Mouse (Mus musculus) liver, embryonic 16.5 days (tissue): ENCODE measurements at regions not wholly inside any gene's neighbourhood (a gene's known extent, or its start where the extent isn't known, plus 50 kb on each side); places are given as distances from the start of the nearest gene placed in this dataset.

Source experiments
- ATAC-seq: fragments of 200-750 bp; cut with Nextera tagmentation; 2 replicates; pipeline ENCODE4 v1.8.0; 2017; ENCODE audit warnings: low read depth, mild to moderate bottlenecking, moderate number of reproducible peaks, moderate library complexity
- H3K27ac ChIP-seq: fragments of 300-500 bp; sonication (generic); 2 replicates; pipeline ENCODE4 v1.5.1; 2014; ENCODE audit warnings: mild to moderate bottlenecking, low read length
- H3K27me3 ChIP-seq: fragments of 300-500 bp; sonication (generic); 2 replicates; pipeline ENCODE4 v1.6.1; 2014; ENCODE audit warnings: low read depth, low read length, mixed read lengths; ENCODE audit not compliant: control insufficient read depth, insufficient read depth
- H3K36me3 ChIP-seq: fragments of 300-500 bp; sonication (generic); 2 replicates; pipeline ENCODE4 v1.6.1; 2014; ENCODE audit warnings: mild to moderate bottlenecking; ENCODE audit not compliant: control insufficient read depth, insufficient read depth
- H3K4me1 ChIP-seq: fragments of 300-500 bp; sonication (generic); 2 replicates; pipeline ENCODE4 v1.6.1; 2014; ENCODE audit warnings: low read depth, low read length, mixed read lengths; ENCODE audit not compliant: control insufficient read depth
- H3K4me2 ChIP-seq: fragments of 300-500 bp; sonication (generic); 2 replicates; pipeline ENCODE4 v1.6.1; 2014; ENCODE audit warnings: low read depth, low read length, mixed read lengths
- H3K4me3 ChIP-seq: fragments of 300-500 bp; sonication (generic); 2 replicates; pipeline ENCODE4 v1.5.1; 2014; ENCODE audit warnings: low read depth, mild to moderate bottlenecking, low read length
- H3K9ac ChIP-seq: fragments of 300-500 bp; sonication (generic); 2 replicates; pipeline ENCODE4 v1.6.1; 2014; ENCODE audit warnings: low read depth, low read length
- H3K9me3 ChIP-seq: fragments of 300-500 bp; sonication (generic); replicated peaks from 2 replicates; pipeline ENCODE4 v1.6.1; 2016; ENCODE audit warnings: low read length; ENCODE audit not compliant: control insufficient read depth
- WGBS: fragments of 180-500 bp; shearing (Covaris S2); extraction: QIAGEN DNeasy Blood & Tissue Kit; methylation state at CpG from one replicate; pipeline ENCODE4 v1.1.7; 2014; ENCODE audit not compliant: insufficient replicate concordance; 5-methylcytosine and 5-hydroxymethylcytosine counted together

GRCm38 (mm10) chr10:8972789-8973551, 87.1 kb upstream of the Sash1 start:
- WGBS, result 64% methylated on average over 8 of the region's 8 CpGs
- Histone ChIP-seq H3K4me2 (no peak overlapping the region), H3K4me1 (no peaks in the 10 kb centered on the region), H3K27ac (no peak overlapping the region), H3K4me3 (no peak overlapping the region), H3K27me3 (no peaks in the 10 kb centered on the region), H3K9me3 (no peaks in the 10 kb centered on the region), H3K9ac (no peak overlapping the region), H3K36me3 (no peaks in the 10 kb centered on the region)
- no peak for ATAC-seq

- no peak overlapping the region for H3K27ac ChIP-seq
- H3K4me3 ChIP-seq, result no peak overlapping the region
- no peak overlapping the region for H3K9ac ChIP-seq
- no peaks in the 10 kb centered on the region for H3K36me3 ChIP-seq
- no peaks in the 10 kb centered on the region for H3K9me3 ChIP-seq
- H3K4me1 ChIP-seq, result no peaks in the 10 kb centered on the region
- no peak for ATAC-seq
- H3K4me2 ChIP-seq, result no peak overlapping the region
- WGBS, result 64% methylated on average over 3 of the region's 3 CpGs
- no peaks in the 10 kb centered on the region for H3K27me3 ChIP-seq
These were observed 84.9 kb upstream of the Sash1 start for GRCm38 (mm10) chr10:8970807-8971206.

GRCm38 (mm10) chr10:8969586-8969985, 83.7 kb upstream of the Sash1 start:
- H3K4me1 ChIP-seq, result no peaks in the 10 kb centered on the region
- no peaks in the 10 kb centered on the region for H3K36me3 ChIP-seq
- no peak overlapping the region for H3K9ac ChIP-seq
- no peak overlapping the region for H3K27ac ChIP-seq
- no peaks in the 10 kb centered on the region for H3K9me3 ChIP-seq
- H3K27me3 ChIP-seq, result no peaks in the 10 kb centered on the region
- H3K4me2 ChIP-seq, result no peak overlapping the region
- H3K4me3 ChIP-seq, result no peak overlapping the region
- ATAC-seq, result no peak

GRCm38 (mm10) chr10:8969016-8969415, 83.1 kb upstream of the Sash1 start:
- Histone ChIP-seq H3K4me1 (no peaks in the 10 kb centered on the region), H3K36me3 (no peaks in the 10 kb centered on the region), H3K9me3 (no peaks in the 10 kb centered on the region), H3K9ac (no peak overlapping the region), H3K4me3 (no peak overlapping the region), H3K4me2 (no peak overlapping the region), H3K27ac (no peak overlapping the region), H3K27me3 (no peaks in the 10 kb centered on the region)
- no peak for ATAC-seq
- WGBS, result 54% methylated on average over 5 of the region's 5 CpGs

- no peak overlapping the region for H3K4me2 ChIP-seq
These were observed 82.5 kb upstream of the Sash1 start for GRCm38 (mm10) chr10:8968276-8968923.

GRCm38 (mm10) chr10:8962921-8963320, 77.1 kb upstream of the Sash1 start:
- no peak for ATAC-seq
- no peaks in the 10 kb centered on the region for H3K9me3 ChIP-seq
- 55% methylated on average over 5 of the region's 5 CpGs for WGBS

More at GRCm38 (mm10) chr10:8968276-8968923, 82.5 kb upstream of the Sash1 start:
- H3K36me3 ChIP-seq, result no peaks in the 10 kb centered on the region
- no peak overlapping the region for H3K27ac ChIP-seq
- H3K9ac ChIP-seq, result no peak overlapping the region
- H3K4me3 ChIP-seq, result no peak overlapping the region
- H3K27me3 ChIP-seq, result no peaks in the 10 kb centered on the region
- 43% methylated on average over 8 of the region's 8 CpGs for WGBS
- ATAC-seq, result no peak
- H3K4me1 ChIP-seq, result no peaks in the 10 kb centered on the region
- H3K9me3 ChIP-seq, result no peaks in the 10 kb centered on the region

GRCm38 (mm10) chr10:8960964-8961675, 75.2 kb upstream of the Sash1 start:
- no peaks in the 10 kb centered on the region for H3K9me3 ChIP-seq
- H3K4me1 ChIP-seq, result no peaks in the 10 kb centered on the region
- H3K4me3 ChIP-seq, result no peak overlapping the region
- WGBS, result 64% methylated on average over 10 of the region's 10 CpGs
- H3K4me2 ChIP-seq, result no peak overlapping the region
- ATAC-seq, result no peak
- no peaks in the 10 kb centered on the region for H3K36me3 ChIP-seq
- H3K9ac ChIP-seq, result no peak overlapping the region
- no peaks in the 10 kb centered on the region for H3K27me3 ChIP-seq
- no peak overlapping the region for H3K27ac ChIP-seq

More at GRCm38 (mm10) chr10:8962921-8963320, 77.1 kb upstream of the Sash1 start:
- no peak overlapping the region for H3K4me3 ChIP-seq
- H3K9ac ChIP-seq, result no peak overlapping the region
- H3K36me3 ChIP-seq, result no peaks in the 10 kb centered on the region
- H3K4me2 ChIP-seq, result no peak overlapping the region
- no peaks in the 10 kb centered on the region for H3K27me3 ChIP-seq
- no peak overlapping the region for H3K27ac ChIP-seq
- no peaks in the 10 kb centered on the region for H3K4me1 ChIP-seq

- H3K9ac ChIP-seq, result no peak overlapping the region
- ATAC-seq, result no peak
- H3K27ac ChIP-seq, result no peak overlapping the region
- 78% methylated on average over 9 of the region's 9 CpGs for WGBS
- H3K27me3 ChIP-seq, result no peaks in the 10 kb centered on the region
- no peak overlapping the region for H3K4me2 ChIP-seq
- H3K9me3 ChIP-seq, result no peaks in the 10 kb centered on the region
- H3K4me1 ChIP-seq, result no peaks in the 10 kb centered on the region
- H3K4me3 ChIP-seq, result no peak overlapping the region
- no peaks in the 10 kb centered on the region for H3K36me3 ChIP-seq
These were observed 74.5 kb upstream of the Sash1 start for GRCm38 (mm10) chr10:8960275-8960960.
